Mouse (Mus musculus) heart, postnatal 0 days (tissue): ENCODE measurements around the gene Zkscan3. TPM values are rescaled to one million over a fixed set of nuclear protein-coding genes. Genes with fewer than 3 reads are reported as not detected.

Source experiments
- ATAC-seq: fragments of 200-750 bp; cut with Nextera tagmentation; 2 replicates; pipeline ENCODE4 v1.8.0; 2017; ENCODE audit warnings: low read depth, moderate number of reproducible peaks, moderate library complexity; ENCODE audit not compliant: insufficient read depth
- DNase-seq: peaks from one replicate; pipeline ENCODE4 v3.0.0-alpha.2; 2016; ENCODE audit warnings: low spot score
- H3K27ac ChIP-seq: fragments of 300-500 bp; sonication (generic); 2 replicates; pipeline ENCODE4 v1.5.1; 2014; ENCODE audit warnings: low read depth, mild to moderate bottlenecking
- H3K27me3 ChIP-seq: fragments of 300-500 bp; sonication (generic); 2 replicates; pipeline ENCODE4 v1.6.1; 2014; ENCODE audit warnings: low read length, mixed read lengths; ENCODE audit not compliant: control insufficient read depth, insufficient read depth
- H3K36me3 ChIP-seq: fragments of 300-500 bp; sonication (generic); replicated peaks from 2 replicates; pipeline ENCODE4 v1.6.1; 2014; ENCODE audit warnings: low read length, mixed read lengths; ENCODE audit not compliant: control insufficient read depth, insufficient read depth
- H3K4me1 ChIP-seq: fragments of 300-500 bp; sonication (generic); 2 replicates; pipeline ENCODE4 v1.6.1; 2014; ENCODE audit warnings: antibody characterized with exemption; ENCODE audit not compliant: control insufficient read depth, insufficient read depth
- H3K4me2 ChIP-seq: fragments of 300-500 bp; sonication (generic); 2 replicates; pipeline ENCODE4 v1.6.1; 2014; ENCODE audit warnings: low read depth, mild to moderate bottlenecking, low read length, moderate library complexity
- H3K4me3 ChIP-seq: fragments of 300-500 bp; sonication (generic); 2 replicates; pipeline ENCODE4 v1.5.1; 2014; ENCODE audit warnings: low read depth, low read length
- H3K9ac ChIP-seq: fragments of 300-500 bp; sonication (generic); replicated peaks from 2 replicates; pipeline ENCODE4 v1.6.1; 2014; ENCODE audit warnings: low read depth, low read length, mixed read lengths
- H3K9me3 ChIP-seq: fragments of 300-500 bp; sonication (generic); replicated peaks from 2 replicates; pipeline ENCODE4 v1.6.1; 2016; ENCODE audit warnings: low read length; ENCODE audit not compliant: control insufficient read depth
- CTCF ChIP-seq: IDR thresholded peaks from 2 replicates; pipeline ENCODE4 v1.5.1; 2016; ENCODE audit warnings: antibody characterized with exemption, control low read depth, low read depth
- EP300 ChIP-seq: IDR thresholded peaks from 2 replicates; pipeline ENCODE4 v1.6.1; 2016; ENCODE audit warnings: antibody characterized with exemption, low read depth
- WGBS: fragments of 180-500 bp; shearing (Covaris S2); extraction: QIAGEN DNeasy Blood & Tissue Kit; methylation state at CpG from one replicate; pipeline ENCODE4 v1.1.7; 2014; 5-methylcytosine and 5-hydroxymethylcytosine counted together
- microRNA counts: library from miRNA; unstranded; fragments of <30 nt; microRNA quantifications from one replicate; lab custom pipeline; 2015
- microRNA-seq: library from miRNA; unstranded; fragments of <30 nt; microRNA quantifications from one replicate; pipeline ENCODE4, GENCODE M21; 2016
- polyA plus RNA-seq: library from polyadenylated mRNA; unstranded; fragments of >200 nt; fragmentation: Nextera tagmentation; extraction: Ambion mirVana; gene quantifications from 2 replicates; pipeline ENCODE4 v1.2.1, GENCODE M21; 2015
- total RNA-seq: library from RNA; depleted of rRNA; stranded (reverse); fragments of >200 nt; gene quantifications from 2 replicates; pipeline ENCODE4 v1.2.3, GENCODE M21; 2014; ENCODE audit warnings: low replicate concordance; rRNA removed

The Zkscan3 gene
- total and polyA plus RNA-seq, 2 experiments from 2014 or later: 40.8 to 49.1 TPM

GRCm38 (mm10) chr13:21350593-21350992 lies 52.0 kb downstream of the Zkscan3 start:
- no peaks in the 10 kb centered on the region for H3K36me3 ChIP-seq
- no peaks in the 10 kb centered on the region for H3K9me3 ChIP-seq
- no peak overlapping the region for H3K4me3 ChIP-seq
- TF ChIP-seq CTCF: no peak
- TF ChIP-seq EP300: no peak
- H3K4me2 ChIP-seq: no peak overlapping the region
- H3K27me3 ChIP-seq: no peaks in the 10 kb centered on the region
- DNase-seq (no peak), ATAC-seq (no peak)
- H3K9ac ChIP-seq: no peak overlapping the region
- no peaks in the 10 kb centered on the region for H3K4me1 ChIP-seq
- H3K27ac ChIP-seq: no peak overlapping the region

DNA sequence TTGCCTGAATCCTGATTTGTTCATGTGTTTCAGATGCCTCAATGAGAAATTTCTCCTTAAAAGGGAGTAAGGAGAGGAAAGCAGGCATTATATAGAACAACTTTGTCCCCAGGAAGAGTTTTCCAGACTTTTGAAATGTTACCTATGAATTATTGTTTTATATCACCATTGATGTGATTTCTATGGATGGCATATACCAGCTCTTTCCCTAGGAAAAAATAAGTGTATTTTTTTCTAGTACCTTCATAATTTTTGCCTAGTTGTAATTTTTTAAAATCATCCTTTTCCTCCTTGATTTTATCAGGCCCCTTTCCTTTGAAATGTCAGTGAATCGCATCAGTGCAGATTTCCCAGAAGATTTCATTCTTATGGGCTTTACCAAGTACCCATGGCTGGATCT lies 55.9 kb downstream of the Zkscan3 start, which contains the start of gene Olfr1367:
Gene Olfr1367, plus strand, starts transcription at position 301 of the 400 bp plus-strand sequence.
- H3K27ac ChIP-seq: no peak within 1 kb of the TSS
- WGBS: 84% methylated on average over 1 of the region's 1 CpGs
- H3K27me3 ChIP-seq: no peaks in the 10 kb centered on the region
- no peak within 1 kb of the TSS for H3K4me3 ChIP-seq
- no peak for DNase-seq
- H3K9me3 ChIP-seq: no peaks in the 10 kb centered on the region
- no peaks in the 10 kb centered on the region for H3K4me1 ChIP-seq
- ATAC-seq: no peak
- TF ChIP-seq EP300: no peak
- TF ChIP-seq CTCF: no peak
- no peaks in the 10 kb centered on the region for H3K36me3 ChIP-seq
- H3K9ac ChIP-seq: no peak within 1 kb of the TSS
- H3K4me2 ChIP-seq: no peak within 1 kb of the TSS

MicroRNA genes within 50 kb of the gene (microRNA counts, 519-probe panel; counts per million panel counts)
- not detected for microRNA mmu-miR-1896 (lab: Ali Mortazavi, UCI)

Small RNAs within 50 kb of the gene (microRNA-seq; reads per million reads assigned to microRNA genes)
- not detected for gene Mir1896
- gene Mir6942: not detected

Other genes with a start within 250 kb of the Zkscan3 start
- 54.7 and 58.2 TPM in 2 replicates for gene Trim27, start 223.3 kb downstream of the Zkscan3 start, total RNA-seq
- 33.0 and 35.3 TPM in 2 replicates for gene Trim27, start 223.3 kb downstream of the Zkscan3 start, polyA plus RNA-seq
- not detected in 2 replicates for gene Gpx5, start 110.0 kb downstream of the Zkscan3 start, total RNA-seq
- not detected in 2 replicates for gene Gpx5, start 110.0 kb downstream of the Zkscan3 start, polyA plus RNA-seq
- not detected in 2 replicates for gene Gpx6, start 90.6 kb downstream of the Zkscan3 start, total RNA-seq
- gene Gpx6, start 90.6 kb downstream of the Zkscan3 start, polyA plus RNA-seq: not detected in 2 replicates
- not detected in 2 replicates for gene Olfr1367, start 55.8 kb downstream of the Zkscan3 start, total RNA-seq
- not detected in 2 replicates for gene Olfr1367, start 55.8 kb downstream of the Zkscan3 start, polyA plus RNA-seq
- gene Zscan12, start 39.9 kb downstream of the Zkscan3 start, total RNA-seq: 3.6 and 7.8 TPM in 2 replicates
- 5.2 TPM in 2 replicates for gene Zscan12, start 39.9 kb downstream of the Zkscan3 start, polyA plus RNA-seq
- gene Pgbd1, start 38.3 kb upstream of the Zkscan3 start, total RNA-seq: 1.7 and 1.9 TPM in 2 replicates
- 1.5 and 2.1 TPM in 2 replicates for gene Pgbd1, start 38.3 kb upstream of the Zkscan3 start, polyA plus RNA-seq
- gene Zscan26, start 51.0 kb upstream of the Zkscan3 start, total RNA-seq: 14.1 and 17.5 TPM in 2 replicates
- gene Zscan26, start 51.0 kb upstream of the Zkscan3 start, polyA plus RNA-seq: 19.5 and 22.4 TPM in 2 replicates
- gene Nkapl, start 65.8 kb upstream of the Zkscan3 start, total RNA-seq: not detected in 2 replicates
- 1.8 and 2.1 TPM in 2 replicates for gene Nkapl, start 65.8 kb upstream of the Zkscan3 start, polyA plus RNA-seq
- 0.70 and 1.7 TPM in 2 replicates for gene Zkscan4, start 76.2 kb upstream of the Zkscan3 start, total RNA-seq
- gene Zkscan4, start 76.2 kb upstream of the Zkscan3 start, polyA plus RNA-seq: 1.9 and 2.0 TPM in 2 replicates
- not detected in 2 replicates for gene Gm10065, start 76.7 kb upstream of the Zkscan3 start, total RNA-seq
- not detected in 2 replicates for gene Gm10065, start 76.7 kb upstream of the Zkscan3 start, polyA plus RNA-seq
- 0.08 and 0.15 TPM in 2 replicates for gene AK157302, start 92.5 kb upstream of the Zkscan3 start, total RNA-seq
- gene AK157302, start 92.5 kb upstream of the Zkscan3 start, polyA plus RNA-seq: 0.93 and 1.3 TPM in 2 replicates
- gene Gm11273, start 98.7 kb upstream of the Zkscan3 start, total RNA-seq: 54.7 and 58.8 TPM in 2 replicates
- 27.8 and 29.0 TPM in 2 replicates for gene Gm11273, start 98.7 kb upstream of the Zkscan3 start, polyA plus RNA-seq
- gene Zkscan8, start 128.4 kb upstream of the Zkscan3 start, total RNA-seq: 7.1 and 10.9 TPM in 2 replicates
- 3.0 and 3.4 TPM in 2 replicates for gene Zkscan8, start 128.4 kb upstream of the Zkscan3 start, polyA plus RNA-seq
- gene Olfr1366, start 140.1 kb upstream of the Zkscan3 start, total RNA-seq: not detected in 2 replicates
- not detected in 2 replicates for gene Olfr1366, start 140.1 kb upstream of the Zkscan3 start, polyA plus RNA-seq
- gene Olfr1535, start 157.1 kb upstream of the Zkscan3 start, total RNA-seq: not detected in 2 replicates
- gene Olfr1535, start 157.1 kb upstream of the Zkscan3 start, polyA plus RNA-seq: 0.03 TPM in 1 of 2 replicates, not detected in the other
- gene Olfr1364, start 179.0 kb upstream of the Zkscan3 start, total RNA-seq: not detected in 2 replicates
- not detected in 2 replicates for gene Olfr1364, start 179.0 kb upstream of the Zkscan3 start, polyA plus RNA-seq
- not detected in 2 replicates for gene Olfr1362, start 211.3 kb upstream of the Zkscan3 start, total RNA-seq
- gene Olfr1362, start 211.3 kb upstream of the Zkscan3 start, polyA plus RNA-seq: not detected in 2 replicates
- not detected in 2 replicates for gene Olfr11, start 239.8 kb upstream of the Zkscan3 start, total RNA-seq
- gene Olfr11, start 239.8 kb upstream of the Zkscan3 start, polyA plus RNA-seq: not detected in 2 replicates